Mouse (Mus musculus) adrenal gland, adult 8-10 months (tissue): Measurements from ENCODE around the gene Cfd. TPM values are rescaled to one million over a fixed set of nuclear protein-coding genes. Genes with fewer than 3 reads are reported as not detected.
A peak's percentile ranks its signal among the peaks of the same experiment; 100 is the strongest.

Experiments
- DNase-seq: peaks from one replicate; pipeline ENCODE4 v3.0.0; 2022
- total RNA-seq, 4 experiments: library from RNA; stranded (reverse); gene quantifications; 2 replicates each; pipeline ENCODE4 v1.2.4; 2022

The Cfd gene
- total RNA-seq, 4 experiments from 2014 or later: 123 to 1,857 (median 821) TPM

- no peak for DNase-seq
These were observed 27.8 kb downstream of the Cfd start for GRCm38 (mm10) chr10:79918231-79919078.

DNA sequence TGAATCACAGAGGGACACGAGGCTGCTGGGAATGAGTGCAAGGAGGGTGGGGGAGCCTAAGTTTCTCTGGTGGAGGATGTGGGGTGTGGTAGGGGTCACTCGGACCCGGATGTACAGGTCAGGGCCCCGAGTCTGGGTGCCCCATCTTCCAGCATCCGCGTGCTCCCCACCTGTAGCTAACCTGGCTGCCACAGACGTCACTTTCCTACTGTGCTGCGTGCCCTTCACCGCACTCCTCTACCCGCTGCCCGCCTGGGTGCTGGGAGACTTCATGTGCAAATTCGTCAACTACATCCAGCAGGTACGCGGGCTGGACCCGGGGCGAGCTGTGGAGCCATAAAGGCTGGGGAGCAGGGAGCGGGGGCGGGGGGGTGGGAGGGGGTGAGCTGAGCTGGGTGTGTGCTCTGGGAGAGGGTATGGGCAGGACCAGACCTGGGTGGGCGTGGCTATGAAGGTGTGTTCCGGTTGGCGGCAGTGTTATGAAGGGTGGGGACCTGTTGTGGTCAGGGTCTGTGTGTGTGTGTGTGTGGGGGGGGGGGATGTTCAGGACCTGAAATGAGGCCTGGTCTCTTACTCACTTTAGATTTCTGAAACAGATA lies 28.7 kb downstream of the Cfd start:
- DNase-seq: no peak

- no peak for DNase-seq
These were observed 29.6 kb downstream of the Cfd start for GRCm38 (mm10) chr10:79920056-79920890.

- no peak for DNase-seq
These were observed 30.4 kb downstream of the Cfd start, which contains the start of gene R3hdm4 for GRCm38 (mm10) chr10:79920958-79921535. TSS of gene R3hdm4 (minus strand) at chr10:79921208.

GRCm38 (mm10) chr10:79921572-79921971 lies 30.9 kb downstream of the Cfd start:
- DNase-seq: no peak

GRCm38 (mm10) chr10:79924998-79925784 lies 34.5 kb downstream of the Cfd start:
- DNase-seq: peak; percentile 85

- DNase-seq: no peak
These were observed 35.3 kb downstream of the Cfd start for GRCm38 (mm10) chr10:79925785-79926490.

GRCm38 (mm10) chr10:79926491-79927323 lies 36.1 kb downstream of the Cfd start, which contains the start of gene Arid3a:
TSS of gene Arid3a (plus strand) at chr10:79927043.
- peak; percentile 80 for DNase-seq

DNA sequence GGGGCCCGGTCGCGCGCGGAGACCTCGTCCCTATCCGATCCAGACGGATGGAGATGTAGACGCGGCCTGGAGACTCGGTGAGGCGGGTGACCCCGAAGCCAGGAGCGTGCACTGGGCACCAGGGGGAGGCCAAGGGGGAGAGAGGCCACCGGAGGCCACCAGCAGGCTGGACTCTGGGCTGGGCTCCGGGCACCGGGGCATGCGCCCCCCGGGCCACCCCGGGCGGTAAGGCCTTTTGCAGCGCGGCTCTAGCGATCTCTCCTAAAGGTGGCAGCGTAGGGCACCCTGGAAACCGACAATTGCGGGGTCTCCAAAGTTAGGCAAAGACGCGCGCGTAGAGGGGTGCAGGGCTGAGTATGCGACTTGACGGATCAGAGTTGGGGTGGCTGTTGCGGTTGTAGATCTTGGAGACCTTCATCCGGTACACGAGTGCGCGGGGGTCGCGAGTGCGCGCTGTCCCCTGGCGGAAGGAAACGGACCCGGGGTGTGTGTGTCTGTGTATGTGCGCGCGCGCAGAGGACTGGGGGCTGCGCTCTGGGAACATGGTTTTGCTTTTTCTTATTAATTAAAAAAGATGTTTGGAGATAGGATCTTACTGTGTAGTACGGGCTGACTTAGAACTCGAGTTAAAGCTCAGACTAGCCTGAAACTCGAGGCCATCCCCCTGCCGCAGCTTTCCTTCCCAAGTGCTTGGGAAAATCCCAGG lies 36.8 kb downstream of the Cfd start:
- no peak for DNase-seq

DNA sequence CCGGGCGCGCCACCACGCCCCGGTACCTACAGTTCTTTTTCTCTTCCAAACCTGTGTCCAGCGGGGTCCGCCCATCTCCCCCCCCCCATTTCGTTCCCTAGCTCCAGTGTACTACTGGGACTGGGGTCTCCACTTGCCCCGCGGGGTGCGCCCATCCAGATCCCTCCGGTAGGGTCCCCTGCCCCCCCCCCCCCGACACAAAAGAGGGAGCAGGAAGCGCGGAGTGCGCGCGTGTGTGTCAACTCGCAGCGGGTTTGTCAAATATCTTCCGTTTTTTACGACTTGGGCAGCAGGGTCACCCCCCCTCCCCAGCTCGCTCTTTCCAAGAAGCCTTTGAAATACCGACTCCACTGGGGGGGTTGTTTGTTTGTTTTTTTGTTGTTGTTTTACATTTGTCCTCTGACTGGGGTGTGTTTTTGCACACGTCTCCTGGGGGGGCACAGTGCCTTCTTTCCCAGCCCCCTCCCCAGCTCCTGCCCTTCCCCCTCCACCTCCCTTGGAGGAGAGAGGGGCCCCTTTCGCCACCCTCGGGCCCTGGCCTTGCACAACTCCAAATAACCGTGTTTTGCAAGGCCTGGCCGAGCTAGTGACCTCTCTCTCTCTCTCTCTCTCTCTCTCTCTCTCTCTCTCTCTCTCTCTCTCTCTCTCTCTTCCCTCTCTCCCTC lies 37.5 kb downstream of the Cfd start:
- no peak for DNase-seq

DNA sequence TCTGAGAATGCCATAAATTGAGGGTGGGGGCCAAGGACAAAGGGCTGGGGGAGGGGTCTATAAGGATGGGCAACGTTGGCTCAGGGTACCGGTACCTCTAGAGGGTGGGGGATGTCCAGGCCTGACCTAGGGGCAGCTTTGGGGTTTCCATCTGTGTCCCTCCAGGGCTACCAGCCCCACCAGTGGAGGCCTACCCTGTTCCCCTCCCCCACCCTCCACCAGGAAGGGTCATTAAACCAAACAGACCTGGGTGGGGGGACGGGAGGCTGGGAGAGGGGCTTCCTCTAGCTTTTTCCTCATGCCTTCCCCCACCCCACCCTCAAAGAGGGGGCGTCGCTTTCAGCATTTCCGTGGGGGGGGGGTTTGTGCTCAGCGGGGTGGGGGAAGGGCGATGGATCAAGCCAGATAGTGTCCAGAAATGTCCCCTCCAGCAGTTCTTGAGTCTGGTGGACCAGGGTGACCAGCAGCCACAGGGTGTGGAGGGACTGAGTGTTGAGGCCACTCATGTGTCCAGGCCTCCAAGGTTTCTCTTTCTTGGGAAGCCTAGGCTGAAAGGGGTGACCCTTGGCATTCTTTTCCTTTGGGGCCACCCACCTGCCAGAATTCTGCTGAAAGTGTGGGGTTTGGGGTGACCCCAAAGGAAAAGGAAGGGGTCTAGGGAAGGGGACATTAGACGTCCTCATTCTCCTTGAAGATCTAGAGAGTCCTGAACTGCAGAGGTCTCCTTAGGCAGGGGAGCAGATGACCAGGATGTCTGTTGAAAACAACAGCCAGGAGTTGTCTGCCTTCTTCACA lies 38.5 kb downstream of the Cfd start:
- no peak for DNase-seq

DNA sequence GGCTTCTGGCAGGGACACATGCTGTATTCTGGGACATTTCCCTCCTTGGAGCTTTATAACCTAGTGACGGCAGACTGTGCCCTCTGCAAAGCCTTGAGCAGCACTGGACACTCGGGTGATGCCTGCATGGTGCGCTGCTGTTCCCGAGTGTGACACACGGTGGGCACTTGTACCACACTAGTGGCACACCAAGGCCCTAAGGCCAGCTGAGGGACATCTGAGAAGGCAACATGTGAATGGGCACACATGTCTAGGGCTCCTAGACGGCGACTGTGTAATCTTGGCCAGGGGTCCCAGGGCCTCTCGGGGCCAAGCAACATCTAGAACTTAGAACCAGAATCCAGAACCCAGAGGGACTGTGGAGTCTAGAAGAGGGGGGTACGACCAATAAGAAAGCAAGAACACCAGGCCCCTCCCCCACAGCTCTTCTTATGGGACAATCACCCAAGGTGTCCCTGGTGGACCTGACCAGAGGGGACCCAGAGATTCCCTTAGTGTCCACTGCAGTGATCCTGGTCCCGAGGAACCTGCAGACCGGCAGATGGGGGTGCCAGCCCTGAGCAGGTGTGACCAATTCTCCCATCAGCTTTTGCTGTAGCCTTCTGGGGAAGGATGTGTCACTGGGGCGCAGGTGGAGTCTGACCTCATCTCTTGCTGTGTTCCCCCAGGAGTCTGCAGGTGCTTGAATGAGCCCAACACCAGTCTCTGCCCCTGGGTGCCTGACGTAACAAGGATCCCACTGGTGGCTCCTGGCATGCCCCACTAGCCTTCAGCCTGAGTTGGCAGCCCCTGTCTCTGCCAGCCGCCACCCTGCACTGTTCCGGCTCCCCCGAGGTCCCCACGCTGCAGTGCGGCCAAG lies 39.5 kb downstream of the Cfd start:
- no peak for DNase-seq

GRCm38 (mm10) chr10:79930826-79931186 lies 40.2 kb downstream of the Cfd start:
- DNase-seq: no peak

GRCm38 (mm10) chr10:79931797-79932196 lies 41.1 kb downstream of the Cfd start:
- DNase-seq: no peak

GRCm38 (mm10) chr10:79932736-79933135 lies 42.1 kb downstream of the Cfd start:
- DNase-seq: no peak

GRCm38 (mm10) chr10:79933145-79933679 lies 42.6 kb downstream of the Cfd start:
- no peak for DNase-seq

DNA sequence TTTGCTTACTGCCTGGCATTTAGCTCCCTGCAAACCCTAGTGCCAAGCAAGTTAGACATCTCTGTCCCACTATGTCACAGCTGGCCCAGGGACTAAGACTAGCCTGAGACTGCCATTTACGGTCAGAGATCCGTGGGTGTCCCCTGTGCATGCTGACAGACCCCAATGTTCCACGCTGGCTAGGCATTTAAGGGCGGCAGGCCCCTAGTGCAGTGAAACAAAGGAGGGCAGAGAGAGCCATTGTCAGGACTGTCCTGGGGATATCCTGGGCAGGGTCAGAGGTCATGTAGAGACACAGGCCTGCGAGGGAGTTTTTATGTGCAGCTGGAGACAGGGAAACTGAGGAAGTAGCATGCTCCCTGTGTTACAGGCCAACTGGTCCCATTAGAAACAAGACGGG lies 43.2 kb downstream of the Cfd start:
- no peak for DNase-seq
